Mouse (Mus musculus) heart, embryonic 12.5 days (tissue): Measurements from ENCODE around the gene 9130019O22Rik. TPM values are rescaled to one million over a fixed set of nuclear protein-coding genes. Genes with fewer than 3 reads are reported as not detected.
A peak's percentile ranks its signal among the peaks of the same experiment; 100 is the strongest.
"Not testable (repeated sequence)": the region's sequence is repeated elsewhere in the genome, so short reads cannot be mapped to it uniquely, and the experiment has no call there.

Source experiments
- ATAC-seq: fragments of 200-750 bp; cut with Nextera tagmentation; 2 replicates; pipeline ENCODE4 v1.8.0; 2017; ENCODE audit warnings: moderate TSS enrichment, moderate library complexity; ENCODE audit not compliant: insufficient number of reproducible peaks, low FRiP score
- H3K27ac ChIP-seq: fragments of 300-500 bp; sonication (generic); 2 replicates; pipeline ENCODE4 v1.5.1; 2016; ENCODE audit warnings: mild to moderate bottlenecking, moderate library complexity; ENCODE audit not compliant: poor library complexity, severe bottlenecking
- H3K27me3 ChIP-seq: fragments of 300-500 bp; sonication (generic); replicated peaks from 2 replicates; pipeline ENCODE4 v1.6.1; 2016; ENCODE audit warnings: mild to moderate bottlenecking, moderate library complexity
- H3K36me3 ChIP-seq: fragments of 300-500 bp; sonication (generic); 2 replicates; pipeline ENCODE4 v1.6.1; 2016; ENCODE audit warnings: mild to moderate bottlenecking, moderate library complexity
- H3K4me1 ChIP-seq: fragments of 300-500 bp; sonication (generic); replicated peaks from 2 replicates; pipeline ENCODE4 v1.6.1; 2016; ENCODE audit warnings: mild to moderate bottlenecking
- H3K4me2 ChIP-seq: fragments of 300-500 bp; sonication (generic); 2 replicates; pipeline ENCODE4 v1.6.1; 2016; ENCODE audit warnings: mild to moderate bottlenecking, moderate library complexity
- H3K4me3 ChIP-seq: fragments of 300-500 bp; sonication (generic); 2 replicates; pipeline ENCODE4 v1.5.1; 2016; ENCODE audit warnings: mild to moderate bottlenecking
- H3K9ac ChIP-seq: fragments of 300-500 bp; sonication (generic); 2 replicates; pipeline ENCODE4 v1.6.1; 2016; ENCODE audit warnings: mild to moderate bottlenecking, moderate library complexity
- H3K9me3 ChIP-seq: fragments of 300-500 bp; sonication (generic); replicated peaks from 2 replicates; pipeline ENCODE4 v1.6.1; 2016; ENCODE audit warnings: mild to moderate bottlenecking, moderate library complexity
- WGBS: fragments of 180-500 bp; shearing (Covaris S2); methylation state at CpG from one replicate; pipeline ENCODE4 v1.1.7; 2016; 5-methylcytosine and 5-hydroxymethylcytosine counted together
- polyA plus RNA-seq: library from polyadenylated mRNA; unstranded; fragments of >200 nt; fragmentation: Nextera tagmentation; extraction: Ambion mirVana; gene quantifications from 2 replicates; pipeline ENCODE4 v1.2.1, GENCODE M21; 2016

The 9130019O22Rik gene
- polyA plus RNA-seq, result 3.4 and 3.9 TPM in 2 replicates

DNA sequence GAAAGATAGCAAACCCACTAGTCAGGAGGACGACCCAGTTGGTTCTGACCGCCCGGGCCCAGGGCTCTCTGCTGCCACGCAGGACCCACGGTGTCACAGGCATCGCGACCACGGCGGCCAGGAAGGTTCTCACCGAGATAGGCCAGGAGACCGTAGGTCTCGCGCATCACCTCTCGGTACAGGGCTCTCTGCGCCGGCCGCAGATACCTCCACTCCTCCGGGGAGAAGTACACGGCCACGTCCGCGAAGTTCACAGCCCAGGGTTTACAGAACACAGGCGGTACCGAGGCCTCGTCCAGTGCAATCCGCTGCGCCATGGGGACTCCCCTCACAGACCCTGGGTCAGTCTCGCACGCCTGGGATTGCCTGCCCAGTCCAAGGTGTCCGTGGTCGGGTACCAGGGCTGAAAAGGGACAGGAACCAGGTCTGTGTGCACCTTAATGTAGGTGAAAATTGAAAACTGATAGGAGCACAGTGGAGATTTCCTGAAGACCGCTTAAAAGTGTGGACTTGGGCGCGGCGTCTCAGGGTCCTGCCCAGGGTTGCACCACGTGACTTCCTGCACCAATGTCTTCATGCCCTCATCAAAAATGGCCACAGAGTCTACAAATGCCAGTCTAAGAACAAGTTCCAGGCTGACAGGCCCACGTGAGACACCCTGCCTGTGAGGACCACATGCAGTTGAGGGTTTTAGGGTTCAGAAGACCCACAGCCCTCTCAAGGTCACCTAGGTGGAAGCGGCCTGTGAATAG, at the start of gene 9130019O22Rik:
Gene 9130019O22Rik, minus strand, starts transcription at position 526 of the 752 bp plus-strand sequence.
- ATAC-seq, result peak; percentile 89
- 10% methylated on average over 38 of the region's 38 CpGs for WGBS
- H3K27ac ChIP-seq, result no peak within 1 kb of the TSS

GRCm38 (mm10) chr7:127435206-127435605, 48.2 kb upstream of the 9130019O22Rik start:
- no peak overlapping the region for H3K9ac ChIP-seq
- H3K4me2 ChIP-seq, result no peak overlapping the region
- no peaks in the 10 kb centered on the region for H3K4me1 ChIP-seq
- peaks cover 12% of the 10 kb centered on the region for H3K9me3 ChIP-seq
- H3K27me3 ChIP-seq, result no peaks in the 10 kb centered on the region
- H3K36me3 ChIP-seq, result no peaks in the 10 kb centered on the region
- ATAC-seq, result no peak
- 81% methylated on average over 4 of the region's 4 CpGs for WGBS
- no peak overlapping the region for H3K27ac ChIP-seq
- no peak overlapping the region for H3K4me3 ChIP-seq

More for the DNA sequence above, at the start of gene 9130019O22Rik:
- Histone ChIP-seq H3K4me3 (peak within 1 kb of the TSS; percentile 62), H3K9me3 (peaks cover 7% of the 10 kb centered on the region; the same call in 1 of the 2 replicates), H3K4me2 (peak within 1 kb of the TSS; percentile 91), H3K36me3 (peaks cover 47% of the 10 kb centered on the region), H3K4me1 (peaks cover 13% of the 10 kb centered on the region), H3K27me3 (no peaks in the 10 kb centered on the region), H3K9ac (peak within 1 kb of the TSS; percentile 83)

GRCm38 (mm10) chr7:127426354-127426753, 39.4 kb upstream of the 9130019O22Rik start:
- H3K4me1 ChIP-seq, result peaks cover 6% of the 10 kb centered on the region
- no peak overlapping the region for H3K4me3 ChIP-seq
- no peak for ATAC-seq
- H3K27ac ChIP-seq, result no peak overlapping the region
- H3K9me3 ChIP-seq, result peaks cover 3% of the 10 kb centered on the region; the same call in 1 of the 2 replicates
- no peak overlapping the region for H3K4me2 ChIP-seq
- WGBS, result 47% methylated on average over 3 of the region's 3 CpGs
- peaks cover 14% of the 10 kb centered on the region for H3K27me3 ChIP-seq
- no peaks in the 10 kb centered on the region for H3K36me3 ChIP-seq
- H3K9ac ChIP-seq, result no peak overlapping the region

DNA sequence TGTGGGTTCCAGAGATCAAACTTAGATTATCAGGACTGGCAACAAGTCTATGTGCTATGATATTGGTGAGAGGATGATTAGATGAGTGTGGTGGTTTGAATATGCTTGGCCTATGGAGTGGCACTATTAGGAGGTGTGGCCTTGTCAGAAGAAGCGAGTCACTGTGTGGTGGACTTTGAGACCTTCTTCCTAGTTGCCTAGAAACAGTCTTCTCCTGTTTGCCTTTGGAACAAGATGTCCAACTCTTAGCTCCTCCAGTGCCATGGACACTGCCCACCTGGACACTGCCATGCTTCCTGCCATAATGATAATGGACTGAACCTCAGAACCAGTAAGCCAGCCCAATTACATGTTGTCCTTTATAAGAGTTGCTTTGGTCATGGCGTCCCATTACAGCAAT, 38.9 kb upstream of the 9130019O22Rik start:
- ATAC-seq, result no peak
- H3K4me3 ChIP-seq, result no peak overlapping the region
- no peak overlapping the region for H3K9ac ChIP-seq
- H3K4me1 ChIP-seq, result peaks cover 10% of the 10 kb centered on the region
- H3K4me2 ChIP-seq, result no peak overlapping the region
- H3K27ac ChIP-seq, result no peak overlapping the region
- WGBS, result 84% methylated on average over 2 of the region's 2 CpGs
- H3K9me3 ChIP-seq, result peaks cover 3% of the 10 kb centered on the region; the same call in 1 of the 2 replicates
- H3K36me3 ChIP-seq, result no peaks in the 10 kb centered on the region
- H3K27me3 ChIP-seq, result peaks cover 14% of the 10 kb centered on the region

- H3K27ac ChIP-seq, result no peak overlapping the region
- H3K36me3 ChIP-seq, result no peaks in the 10 kb centered on the region
- H3K4me2 ChIP-seq, result no peak overlapping the region
- H3K4me3 ChIP-seq, result no peak overlapping the region
- peaks cover 14% of the 10 kb centered on the region for H3K27me3 ChIP-seq
- 78% methylated on average over 3 of the region's 3 CpGs for WGBS
- H3K4me1 ChIP-seq, result peaks cover 11% of the 10 kb centered on the region
- ATAC-seq, result no peak
- no peak overlapping the region for H3K9ac ChIP-seq
- H3K9me3 ChIP-seq, result peaks cover 3% of the 10 kb centered on the region; the same call in 1 of the 2 replicates
Observed at GRCm38 (mm10) chr7:127425291-127425690, 38.3 kb upstream of the 9130019O22Rik start.

- Histone ChIP-seq H3K9me3 (peaks cover 3% of the 10 kb centered on the region; the same call in 1 of the 2 replicates), H3K4me2 (peak overlapping the region; percentile 89), H3K27me3 (peaks cover 14% of the 10 kb centered on the region), H3K4me1 (peaks cover 11% of the 10 kb centered on the region), H3K36me3 (peaks cover 19% of the 10 kb centered on the region), H3K4me3 (peak overlapping the region; percentile 88), H3K9ac (peak overlapping the region; percentile 83; the same call in 1 of the 2 replicates), H3K27ac (no peak overlapping the region)
- whole genome bisulfite sequencing, result 1% methylated on average over 15 of the region's 15 CpGs
- no peak for ATAC-seq
Observed at GRCm38 (mm10) chr7:127422247-127422646, 35.3 kb upstream of the 9130019O22Rik start.

- peaks cover 14% of the 10 kb centered on the region for H3K27me3 ChIP-seq
- no peaks in the 10 kb centered on the region for H3K9me3 ChIP-seq
- H3K27ac ChIP-seq, result no peak within 1 kb of the TSS
- H3K4me2 ChIP-seq, result peak within 1 kb of the TSS; percentile 89
- H3K36me3 ChIP-seq, result peaks cover 19% of the 10 kb centered on the region
- H3K4me3 ChIP-seq, result peak within 1 kb of the TSS; percentile 88
- under 1% methylated on average over 48 of the region's 48 CpGs for WGBS
- ATAC-seq, result peak; percentile 89
- peak within 1 kb of the TSS; percentile 83 for H3K9ac ChIP-seq
- peaks cover 11% of the 10 kb centered on the region for H3K4me1 ChIP-seq
Observed at GRCm38 (mm10) chr7:127421388-127422191, 34.6 kb upstream of the 9130019O22Rik start, which contains the start of gene Zfp688. Gene Zfp688 (minus strand): TSS chr7:127422068.

DNA sequence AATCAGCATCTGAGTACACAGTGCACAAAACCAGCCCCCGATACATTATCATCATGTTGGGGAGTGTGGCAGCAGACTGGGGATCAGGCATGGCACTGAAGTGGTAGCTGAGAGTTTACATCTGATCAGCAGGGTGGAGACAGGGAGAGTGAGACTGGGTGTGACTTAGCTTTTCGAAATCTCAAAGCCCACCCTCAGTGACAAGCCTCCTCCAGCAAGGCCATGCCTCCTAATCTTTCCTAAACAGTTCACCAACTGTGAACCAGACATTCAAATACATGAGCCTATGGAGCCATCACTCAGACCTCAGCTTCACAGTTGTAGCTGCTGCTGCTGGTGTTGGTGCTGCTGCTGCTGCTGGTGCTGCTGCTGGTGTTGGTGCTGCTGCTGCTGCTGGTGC, 24.5 kb upstream of the 9130019O22Rik start:
- no peaks in the 10 kb centered on the region; the same call in 1 of the 2 replicates for H3K4me1 ChIP-seq
- WGBS, result 69% methylated on average over 2 of the region's 2 CpGs
- 0 out of 2 replicates have a peak, but pooled peaks cover 4% of the 10 kb centered on the region for H3K36me3 ChIP-seq
- no peak overlapping the region for H3K4me3 ChIP-seq
- 0 out of 2 replicates have a peak, but pooled peaks cover 6% of the 10 kb centered on the region for H3K27me3 ChIP-seq
- H3K9ac ChIP-seq, result no peak overlapping the region
- H3K27ac ChIP-seq, result no peak overlapping the region
- no peaks in the 10 kb centered on the region for H3K9me3 ChIP-seq
- H3K4me2 ChIP-seq, result no peak overlapping the region
- ATAC-seq, result no peak

- not testable (repeated sequence) for H3K27ac ChIP-seq, H3K27me3 ChIP-seq, H3K9me3 ChIP-seq, H3K36me3 ChIP-seq, H3K4me1 ChIP-seq
- H3K9ac ChIP-seq, result peak within 1 kb of the TSS; percentile 85
- ATAC-seq, result peak; percentile 74
- 5% methylated on average over 40 of the region's 40 CpGs for WGBS
- peak within 1 kb of the TSS; percentile 97 for H3K4me2 ChIP-seq
- H3K4me3 ChIP-seq, result peak within 1 kb of the TSS; percentile 59
Observed at GRCm38 (mm10) chr7:127406002-127406987, 19.3 kb upstream of the 9130019O22Rik start, which contains the start of gene Zfp764. Gene Zfp764 (minus strand): TSS chr7:127406822.

GRCm38 (mm10) chr7:127404101-127404500, 17.1 kb upstream of the 9130019O22Rik start:
- H3K36me3 ChIP-seq, ATAC-seq, H3K27ac ChIP-seq, H3K27me3 ChIP-seq, H3K4me2 ChIP-seq, H3K4me3 ChIP-seq, H3K4me1 ChIP-seq, H3K9me3 ChIP-seq, H3K9ac ChIP-seq: not testable (repeated sequence)
- WGBS, result 90% methylated on average over 6 of the region's 6 CpGs
